Mouse (Mus musculus) brain, embryonic 14.5 days (tissue): ENCODE results near the gene Cdh8.

Experiments used
- CTCF ChIP-seq: fragments of 200-500 bp; IDR thresholded peaks from 2 replicates; pipeline ENCODE4 v1.5.1; 2012; ENCODE audit warnings: inconsistent platforms, mild to moderate bottlenecking, moderate library complexity, borderline replicate concordance; ENCODE audit not compliant: insufficient read depth, insufficient read length; ENCODE audit errors: extremely low read depth
- POLR2A ChIP-seq: fragments of 200-500 bp; IDR thresholded peaks from 2 replicates; pipeline ENCODE4 v1.6.1; 2012; ENCODE audit warnings: mild to moderate bottlenecking, inconsistent platforms, borderline replicate concordance; ENCODE audit not compliant: poor library complexity, insufficient read depth, insufficient read length, severe bottlenecking; ENCODE audit errors: extremely low read depth

DNA sequence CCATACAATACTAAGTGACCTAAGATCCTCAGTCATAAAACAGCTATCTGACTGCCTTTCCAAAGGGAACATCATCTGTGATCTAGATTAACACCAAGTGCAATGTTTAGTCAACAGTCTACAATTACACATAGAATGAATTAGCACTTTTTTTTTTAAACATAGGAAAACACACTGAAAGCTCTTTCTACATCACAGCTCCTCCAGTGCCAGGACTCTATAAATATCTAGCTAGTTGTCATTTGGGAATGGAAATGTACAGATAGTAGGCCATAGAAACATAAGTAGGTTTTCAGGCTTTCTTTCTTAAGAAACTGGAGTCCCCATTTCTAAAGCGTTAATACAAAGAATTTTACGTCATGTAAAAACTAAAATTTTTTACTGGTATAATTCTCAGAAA, 375.8 kb downstream of the Cdh8 start:
- TF ChIP-seq CTCF: no peak
- TF ChIP-seq POLR2A: no peak
